Mouse (Mus musculus): ENCODE measurements around the gene Aicda. TPM values are rescaled to one million over a fixed set of nuclear protein-coding genes. Genes with fewer than 3 reads are reported as not detected.
"Not testable (repeated sequence)": the region's sequence is repeated elsewhere in the genome, so short reads cannot be mapped to it uniquely, and the experiment has no call there.

Aicda gene
- polyA plus RNA-seq, 1 experiment from 2014 or later, result 0.14 TPM

- Histone ChIP-seq H3K4me1 (ENCODE audit: control insufficient read depth, insufficient read depth, low read length) (no peaks in the 10 kb centered on the region), H3K9me3 (replicated peaks; ENCODE audit: control insufficient read depth, low read length) (no peaks in the 10 kb centered on the region), H3K36me3 (ENCODE audit: control insufficient read depth, insufficient read depth, low read length) (no peaks in the 10 kb centered on the region), H3K4me2 (ENCODE audit: low read depth, low read length) (peak overlapping the region; percentile 17; the same call in 1 of the 2 replicates), H3K4me3 (replicated peaks; ENCODE audit: low read length) (no peak overlapping the region), H3K9ac (ENCODE audit: low read length) (peak overlapping the region; percentile 12; the same call in 1 of the 2 replicates), H3K27me3 (ENCODE audit: control insufficient read depth, insufficient read depth, low read length) (no peaks in the 10 kb centered on the region), H3K27ac (ENCODE audit: low read length) (no peak overlapping the region)
- no peak for ATAC-seq (ENCODE audit: insufficient read depth, low FRiP score)
- 56% methylated on average over 9 of the region's 9 CpGs for WGBS
These were observed 31.0 kb upstream of the Aicda start for GRCm38 (mm10) chr6:122522595-122522994.

- H3K4me2 ChIP-seq (ENCODE audit: low read depth, low read length), result no peak overlapping the region
- no peak overlapping the region for H3K9ac ChIP-seq (ENCODE audit: low read length)
- H3K27me3 ChIP-seq (ENCODE audit: control insufficient read depth, insufficient read depth, low read length), result no peaks in the 10 kb centered on the region
- WGBS, result 80% methylated on average over 8 of the region's 8 CpGs
- no peaks in the 10 kb centered on the region for H3K36me3 ChIP-seq (ENCODE audit: control insufficient read depth, insufficient read depth, low read length)
- no peak overlapping the region for H3K27ac ChIP-seq (ENCODE audit: low read length)
- no peak for ATAC-seq (ENCODE audit: insufficient read depth, low FRiP score)
- no peak overlapping the region for H3K4me3 ChIP-seq (replicated peaks; ENCODE audit: low read length)
- no peaks in the 10 kb centered on the region for H3K9me3 ChIP-seq (replicated peaks; ENCODE audit: control insufficient read depth, low read length)
- H3K4me1 ChIP-seq (ENCODE audit: control insufficient read depth, insufficient read depth, low read length), result no peaks in the 10 kb centered on the region
These were observed 30.3 kb upstream of the Aicda start for GRCm38 (mm10) chr6:122523289-122523688.

- H3K27ac ChIP-seq (ENCODE audit: low read length), result no peak overlapping the region
- no peak overlapping the region for H3K4me3 ChIP-seq (replicated peaks; ENCODE audit: low read length)
- no peaks in the 10 kb centered on the region for H3K36me3 ChIP-seq (ENCODE audit: control insufficient read depth, insufficient read depth, low read length)
- H3K9me3 ChIP-seq (replicated peaks; ENCODE audit: control insufficient read depth, low read length), result no peaks in the 10 kb centered on the region
- no peak overlapping the region for H3K4me2 ChIP-seq (ENCODE audit: low read depth, low read length)
- H3K9ac ChIP-seq (ENCODE audit: low read length), result no peak overlapping the region
- H3K4me1 ChIP-seq (ENCODE audit: control insufficient read depth, insufficient read depth, low read length), result no peaks in the 10 kb centered on the region
- no peaks in the 10 kb centered on the region for H3K27me3 ChIP-seq (ENCODE audit: control insufficient read depth, insufficient read depth, low read length)
- no peak for ATAC-seq (ENCODE audit: insufficient read depth, low FRiP score)
- 18% methylated on average over 12 of the region's 12 CpGs for WGBS
These were observed 26.0 kb upstream of the Aicda start for GRCm38 (mm10) chr6:122527596-122527995.

- H3K9ac ChIP-seq (ENCODE audit: low read length), result no peak overlapping the region
- no peak overlapping the region for H3K4me2 ChIP-seq (ENCODE audit: low read depth, low read length)
- no peak overlapping the region for H3K27ac ChIP-seq (ENCODE audit: low read length)
- no peaks in the 10 kb centered on the region for H3K36me3 ChIP-seq (ENCODE audit: control insufficient read depth, insufficient read depth, low read length)
- ATAC-seq (ENCODE audit: insufficient read depth, low FRiP score), result no peak
- no peak overlapping the region for H3K4me3 ChIP-seq (replicated peaks; ENCODE audit: low read length)
- WGBS, result 80% methylated on average over 11 of the region's 11 CpGs
- H3K27me3 ChIP-seq (ENCODE audit: control insufficient read depth, insufficient read depth, low read length), result no peaks in the 10 kb centered on the region
- H3K4me1 ChIP-seq (ENCODE audit: control insufficient read depth, insufficient read depth, low read length), result peaks cover 5% of the 10 kb centered on the region
- no peaks in the 10 kb centered on the region for H3K9me3 ChIP-seq (replicated peaks; ENCODE audit: control insufficient read depth, low read length)
These were observed 25.5 kb upstream of the Aicda start for GRCm38 (mm10) chr6:122528136-122528535.

GRCm38 (mm10) chr6:122531466-122532174 lies 22.0 kb upstream of the Aicda start:
- Histone ChIP-seq H3K9me3 (replicated peaks; ENCODE audit: control insufficient read depth, low read length) (no peaks in the 10 kb centered on the region), H3K9ac (ENCODE audit: low read length) (no peak overlapping the region), H3K27ac (ENCODE audit: low read length) (no peak overlapping the region), H3K4me3 (replicated peaks; ENCODE audit: low read length) (no peak overlapping the region), H3K4me2 (ENCODE audit: low read depth, low read length) (no peak overlapping the region), H3K4me1 (ENCODE audit: control insufficient read depth, insufficient read depth, low read length) (peaks cover 7% of the 10 kb centered on the region), H3K27me3 (ENCODE audit: control insufficient read depth, insufficient read depth, low read length) (no peaks in the 10 kb centered on the region), H3K36me3 (ENCODE audit: control insufficient read depth, insufficient read depth, low read length) (no peaks in the 10 kb centered on the region)
- WGBS, result 57% methylated on average over 8 of the region's 8 CpGs
- ATAC-seq (ENCODE audit: insufficient read depth, low FRiP score), result no peak

- no peak for ATAC-seq (ENCODE audit: insufficient read depth, low FRiP score)
- WGBS, result 14% methylated on average over 4 of the region's 4 CpGs
- peak overlapping the region; percentile 26; the same call in 1 of the 2 replicates for H3K9ac ChIP-seq (ENCODE audit: low read length)
These were observed 20.7 kb upstream of the Aicda start for GRCm38 (mm10) chr6:122532883-122533302.

GRCm38 (mm10) chr6:122534032-122534431 lies 19.6 kb upstream of the Aicda start:
- WGBS, result 47% methylated on average over 3 of the region's 3 CpGs

More at GRCm38 (mm10) chr6:122532883-122533302, 20.7 kb upstream of the Aicda start:
- no peaks in the 10 kb centered on the region for H3K27me3 ChIP-seq (ENCODE audit: control insufficient read depth, insufficient read depth, low read length)
- peaks cover 7% of the 10 kb centered on the region for H3K4me1 ChIP-seq (ENCODE audit: control insufficient read depth, insufficient read depth, low read length)
- H3K27ac ChIP-seq (ENCODE audit: low read length), result no peak overlapping the region
- H3K36me3 ChIP-seq (ENCODE audit: control insufficient read depth, insufficient read depth, low read length), result no peaks in the 10 kb centered on the region
- H3K4me3 ChIP-seq (replicated peaks; ENCODE audit: low read length), result no peak overlapping the region
- no peaks in the 10 kb centered on the region for H3K9me3 ChIP-seq (replicated peaks; ENCODE audit: control insufficient read depth, low read length)
- H3K4me2 ChIP-seq (ENCODE audit: low read depth, low read length), result peak overlapping the region; percentile 29; the same call in 1 of the 2 replicates

GRCm38 (mm10) chr6:122539564-122539963 lies 14.0 kb upstream of the Aicda start:
- Histone ChIP-seq H3K36me3 (ENCODE audit: control insufficient read depth, insufficient read depth, low read length) (no peaks in the 10 kb centered on the region), H3K4me3 (replicated peaks; ENCODE audit: low read length) (no peak overlapping the region), H3K27ac (ENCODE audit: low read length) (no peak overlapping the region), H3K4me1 (ENCODE audit: control insufficient read depth, insufficient read depth, low read length) (no peaks in the 10 kb centered on the region), H3K9ac (ENCODE audit: low read length) (no peak overlapping the region), H3K4me2 (ENCODE audit: low read depth, low read length) (no peak overlapping the region), H3K27me3 (ENCODE audit: control insufficient read depth, insufficient read depth, low read length) (no peaks in the 10 kb centered on the region), H3K9me3 (replicated peaks; ENCODE audit: control insufficient read depth, low read length) (no peaks in the 10 kb centered on the region)
- 82% methylated on average over 9 of the region's 9 CpGs for WGBS
- ATAC-seq (ENCODE audit: insufficient read depth, low FRiP score), result no peak

More at GRCm38 (mm10) chr6:122534032-122534431, 19.6 kb upstream of the Aicda start:
- no peak overlapping the region for H3K4me2 ChIP-seq (ENCODE audit: low read depth, low read length)
- H3K4me3 ChIP-seq (replicated peaks; ENCODE audit: low read length), result no peak overlapping the region
- ATAC-seq (ENCODE audit: insufficient read depth, low FRiP score), result no peak
- no peak overlapping the region for H3K9ac ChIP-seq (ENCODE audit: low read length)
- no peaks in the 10 kb centered on the region for H3K27me3 ChIP-seq (ENCODE audit: control insufficient read depth, insufficient read depth, low read length)
- H3K4me1 ChIP-seq (ENCODE audit: control insufficient read depth, insufficient read depth, low read length), result peaks cover 7% of the 10 kb centered on the region
- no peak overlapping the region for H3K27ac ChIP-seq (ENCODE audit: low read length)
- H3K36me3 ChIP-seq (ENCODE audit: control insufficient read depth, insufficient read depth, low read length), result no peaks in the 10 kb centered on the region
- H3K9me3 ChIP-seq (replicated peaks; ENCODE audit: control insufficient read depth, low read length), result no peaks in the 10 kb centered on the region

GRCm38 (mm10) chr6:122542459-122542858 lies 11.1 kb upstream of the Aicda start:
- H3K4me3 ChIP-seq (replicated peaks; ENCODE audit: low read length); H3K9me3 ChIP-seq (replicated peaks; ENCODE audit: control insufficient read depth, low read length); ATAC-seq (ENCODE audit: insufficient read depth, low FRiP score); H3K4me1 ChIP-seq (ENCODE audit: control insufficient read depth, insufficient read depth, low read length); H3K36me3 ChIP-seq (ENCODE audit: control insufficient read depth, insufficient read depth, low read length); H3K4me2 ChIP-seq (ENCODE audit: low read depth, low read length); H3K9ac ChIP-seq (ENCODE audit: low read length); H3K27ac ChIP-seq (ENCODE audit: low read length); H3K27me3 ChIP-seq (ENCODE audit: control insufficient read depth, insufficient read depth, low read length): not testable (repeated sequence)
- 72% methylated on average over 5 of the region's 5 CpGs for WGBS

Measured in stomach, embryonic 16.5 days (tissue).